ENCODE assay signal across 21 mouse cellular contexts in genomic region chr4:128788108-128788507, GRCm38 (mm10). TPM values are rescaled to one million over a fixed set of nuclear protein-coding genes. Genes with fewer than 3 reads are reported as not detected.
"Had no signal": no experiment of that assay in that cellular context is flagged by ENCODE, and none has a peak within 500 bp of the region (broad histone marks: within the 10 kb centered on the region; RNA-seq: fewer than 3 reads in every experiment).

No protein-coding gene starts in this region.

- H3K4me2 ChIP-seq: lung, embryonic 15.5 days; midbrain, embryonic 11.5 days; midbrain, embryonic 13.5 days; midbrain, embryonic 15.5 days; neural tube, embryonic 12.5 days had no signal

- H3K27me3 ChIP-seq: lung, embryonic 15.5 days; megakaryocyte, embryonic 14.5 days; midbrain, embryonic 13.5 days; midbrain, embryonic 15.5 days; neural tube, embryonic 12.5 days had no signal

- ATAC-seq: liver, postnatal 0 days; lung, postnatal 0 days; midbrain, embryonic 13.5 days; midbrain, embryonic 15.5 days had no signal

- DNase-seq: liver, postnatal 0 days; lung, adult 2 months; lung, postnatal 14 days; lung, postnatal 36 days; retina, postnatal 1 day; right cerebral cortex, adult 18-20 months; right cerebral cortex, postnatal 25 days; right cerebral cortex, postnatal 4 days; spleen, adult 18-20 months; thymus, adult 18-20 months; thymus, postnatal 14 days; thymus, postnatal 36 days had no signal

- H3K27ac ChIP-seq: lung, embryonic 15.5 days; macrophage; midbrain, embryonic 13.5 days; midbrain, embryonic 15.5 days; neural tube, embryonic 12.5 days had no signal

- H3K9ac ChIP-seq: liver, postnatal 0 days; lung, embryonic 15.5 days; midbrain, embryonic 13.5 days; midbrain, embryonic 15.5 days; neural tube, embryonic 12.5 days had no signal

- H3K9me3 ChIP-seq: lung, embryonic 15.5 days; megakaryocyte, embryonic 14.5 days; midbrain, embryonic 13.5 days; midbrain, embryonic 15.5 days; neural tube, embryonic 12.5 days had no signal

- H3K4me3 ChIP-seq: lung, embryonic 15.5 days; megakaryocyte, embryonic 14.5 days; midbrain, embryonic 13.5 days; midbrain, embryonic 15.5 days; neural tube, embryonic 12.5 days had no signal

RNA-seq across cellular contexts. Expression of gene A3galt2, which starts 32.9 kb away (rescaled TPM):
- total RNA-seq: megakaryocyte progenitor cell, adult 5-6 weeks had no signal
- polyA plus RNA-seq: liver, postnatal 0 days; macrophage had no signal
